Mouse (Mus musculus): ENCODE measurements around the gene Mapkbp1.

Gene Mapkbp1

DNA sequence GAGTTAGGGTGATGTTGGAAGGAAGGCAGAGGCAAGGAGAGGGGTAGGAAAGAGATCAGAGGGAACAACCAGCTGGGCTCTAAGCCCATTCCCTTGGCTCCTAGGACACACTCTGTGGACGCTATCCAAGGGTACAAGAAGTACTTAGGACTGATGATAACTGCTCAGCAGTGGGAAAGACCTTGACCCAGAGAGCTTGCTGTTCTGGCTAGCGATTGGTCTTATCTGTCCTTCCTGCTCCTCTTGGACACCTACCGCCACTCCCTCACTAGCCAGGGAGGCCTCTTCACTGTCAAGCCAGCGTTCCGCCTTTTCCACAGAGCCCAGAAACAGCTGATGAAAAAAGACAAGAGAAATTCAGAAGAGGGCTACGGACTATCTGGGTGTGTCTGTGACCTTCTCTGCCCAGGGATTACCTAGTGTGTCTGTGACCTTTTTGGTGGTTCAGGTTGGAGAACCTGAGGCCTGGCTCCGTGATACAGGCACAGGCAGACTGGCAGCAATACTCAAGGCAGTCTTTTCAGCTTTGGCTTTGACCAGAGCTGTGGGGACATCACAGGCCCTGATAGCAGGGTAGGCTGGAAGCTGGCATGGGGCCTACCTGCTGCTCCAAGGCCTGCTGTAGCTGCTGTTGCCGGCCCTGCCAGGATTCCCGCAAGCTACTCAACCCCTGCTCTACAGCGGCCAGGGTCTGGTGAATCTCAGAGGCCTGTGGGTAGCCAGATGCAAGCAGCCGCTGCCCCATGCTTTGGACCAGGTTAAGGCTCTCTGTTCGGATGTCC lies 82.5 kb downstream of the Mapkbp1 start:
- DNase-seq (ENCODE audit: low spot score in 2 of 2) = no peak

DNA sequence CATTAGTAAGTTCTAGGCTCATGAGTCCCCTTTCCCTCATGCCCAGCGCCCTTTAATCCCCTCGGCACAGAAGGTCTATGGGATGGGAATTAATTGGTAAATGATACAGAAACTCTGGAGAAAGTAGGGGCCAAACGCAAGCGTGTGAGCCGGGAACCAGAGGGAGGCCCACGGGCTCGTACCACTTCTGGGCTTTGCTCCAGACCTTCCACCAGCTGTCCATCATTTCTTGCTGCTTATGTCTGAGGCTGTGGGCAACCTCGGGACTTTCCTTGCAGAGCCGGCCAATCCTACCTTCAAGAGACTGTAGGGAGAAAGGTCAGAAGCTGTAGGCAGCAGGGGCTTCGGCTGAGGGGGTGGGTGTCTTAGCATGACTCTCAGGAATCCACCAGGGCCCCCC lies 83.4 kb downstream of the Mapkbp1 start:
- no peak for DNase-seq (ENCODE audit: low spot score in 2 of 2)

GRCm38 (mm10) chr2:120058818-120059217 lies 86.3 kb downstream of the Mapkbp1 start:
- no peak for DNase-seq (ENCODE audit: low spot score in 2 of 2)

DNA sequence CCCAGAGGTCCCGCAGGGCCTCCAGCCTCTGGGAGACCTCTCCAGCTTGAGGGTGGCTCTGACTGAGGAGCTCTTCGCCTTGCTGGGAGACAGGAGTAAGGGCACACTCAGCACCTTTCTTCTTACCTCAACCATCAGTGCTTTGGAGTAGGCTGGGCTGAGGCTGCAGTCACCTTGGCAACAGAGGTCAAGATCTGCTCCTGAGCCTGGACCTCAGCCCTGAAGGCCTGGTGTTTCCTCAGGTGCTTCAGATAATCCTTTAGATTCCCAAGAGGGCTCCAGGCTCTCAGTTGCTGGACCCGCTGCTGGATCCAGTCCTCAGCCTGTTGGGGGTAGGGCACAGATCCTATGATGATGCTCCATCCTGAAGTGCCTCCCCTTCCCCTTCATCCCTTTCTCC lies 87.0 kb downstream of the Mapkbp1 start:
- no peak for DNase-seq (ENCODE audit: low spot score in 2 of 2)

DNA sequence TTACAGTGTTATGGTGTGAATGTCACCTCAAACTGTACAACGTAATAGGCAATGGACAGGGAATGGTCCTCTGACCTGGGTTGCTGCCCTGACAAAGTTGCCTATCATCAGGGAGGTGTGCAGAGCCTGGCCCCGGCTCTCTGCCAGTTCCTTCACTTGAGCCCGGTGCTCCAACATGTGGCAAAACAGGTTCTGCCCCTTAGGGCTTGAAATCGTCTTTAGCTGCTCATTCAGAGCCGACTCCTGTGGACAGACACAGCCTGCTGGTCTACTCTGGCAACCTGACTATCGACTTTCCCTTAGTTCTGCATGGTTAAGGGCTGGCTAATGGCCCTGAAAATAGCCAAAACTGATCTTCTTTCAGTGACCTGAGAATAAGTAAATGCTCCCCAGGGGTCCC lies 87.7 kb downstream of the Mapkbp1 start:
- DNase-seq (ENCODE audit: low spot score in 2 of 2) = no peak

DNA sequence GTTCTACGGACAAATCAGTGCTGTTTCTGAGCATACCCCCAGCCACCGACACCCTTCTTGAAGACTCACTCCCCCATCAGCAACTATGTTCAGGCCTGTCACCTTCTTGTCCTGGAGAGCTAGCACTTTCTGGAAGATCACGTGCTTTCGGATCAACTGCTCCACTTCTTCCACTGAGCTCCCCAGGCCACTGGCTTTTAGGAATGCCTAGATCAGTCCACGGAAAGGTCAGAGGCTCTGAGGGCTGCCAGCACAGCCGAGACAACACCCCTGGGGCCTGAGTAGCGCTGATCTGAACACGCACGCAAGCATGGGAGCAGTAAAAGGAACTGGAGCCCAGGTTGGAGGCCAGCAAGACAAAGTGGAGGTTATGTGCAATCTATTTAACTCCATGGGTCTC lies 88.2 kb downstream of the Mapkbp1 start:
- DNase-seq (ENCODE audit: low spot score in 2 of 2) = no peak

DNA sequence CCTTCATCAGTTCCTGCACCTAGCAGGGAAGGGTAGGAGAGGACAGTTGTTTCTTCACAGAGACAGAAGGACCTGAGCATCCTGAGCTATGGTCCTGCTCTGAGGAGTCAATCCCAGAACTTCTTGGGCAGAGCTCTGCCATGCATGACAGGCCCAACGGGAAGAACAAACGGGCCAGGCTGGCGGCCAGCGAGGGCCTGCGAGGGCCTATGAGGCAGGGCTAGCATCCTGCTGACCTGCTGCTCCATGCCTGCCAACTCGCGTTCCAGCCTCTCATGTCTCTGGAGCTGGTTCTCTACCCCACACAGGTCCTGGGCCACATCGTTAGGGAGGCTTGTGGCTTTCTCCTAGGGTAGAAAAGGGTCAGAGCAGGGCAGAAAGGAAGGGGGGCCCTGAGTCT lies 89.7 kb downstream of the Mapkbp1 start:
- DNase-seq (ENCODE audit: low spot score in 2 of 2) = no peak

DNA sequence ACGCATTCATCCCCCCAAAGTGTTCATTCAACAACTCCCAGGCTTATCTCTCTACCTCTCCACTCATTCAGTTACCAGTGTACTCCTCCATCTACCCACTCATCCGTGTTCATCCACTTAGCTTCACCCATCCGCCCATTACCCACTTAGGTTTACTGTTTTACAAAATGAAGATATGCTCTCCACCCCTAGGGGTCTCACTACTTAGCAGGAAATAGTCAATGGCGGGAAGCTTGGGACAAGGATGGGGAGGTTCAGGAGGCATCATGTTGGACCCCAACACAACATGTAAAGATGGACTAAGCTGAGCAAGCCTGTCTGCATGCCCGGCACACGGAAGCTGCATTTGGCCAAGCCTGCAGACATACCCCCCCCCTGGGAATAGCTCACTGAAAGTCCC lies 92.1 kb downstream of the Mapkbp1 start:
- DNase-seq (ENCODE audit: low spot score in 2 of 2) = no peak

DNA sequence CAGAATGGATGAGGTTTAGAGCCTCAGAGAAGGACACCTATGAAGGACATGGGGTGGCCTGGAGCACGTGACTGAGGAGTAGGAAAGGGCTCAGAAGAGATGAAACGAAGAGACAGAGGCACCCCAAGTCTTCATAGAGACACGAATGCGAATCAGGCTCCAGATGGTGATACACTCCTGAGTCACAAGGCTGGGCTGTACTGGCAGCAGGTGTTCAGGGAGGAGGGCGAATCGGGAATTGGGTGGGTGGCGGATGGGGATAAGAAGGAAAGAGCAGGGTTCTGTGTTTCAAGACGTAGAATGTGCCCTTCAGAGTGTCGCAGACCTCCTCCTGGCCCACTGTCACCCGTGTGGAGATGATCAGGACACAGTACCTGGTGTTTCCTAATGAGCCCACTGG lies 92.7 kb downstream of the Mapkbp1 start:
- no peak for DNase-seq (ENCODE audit: low spot score in 2 of 2)

DNA sequence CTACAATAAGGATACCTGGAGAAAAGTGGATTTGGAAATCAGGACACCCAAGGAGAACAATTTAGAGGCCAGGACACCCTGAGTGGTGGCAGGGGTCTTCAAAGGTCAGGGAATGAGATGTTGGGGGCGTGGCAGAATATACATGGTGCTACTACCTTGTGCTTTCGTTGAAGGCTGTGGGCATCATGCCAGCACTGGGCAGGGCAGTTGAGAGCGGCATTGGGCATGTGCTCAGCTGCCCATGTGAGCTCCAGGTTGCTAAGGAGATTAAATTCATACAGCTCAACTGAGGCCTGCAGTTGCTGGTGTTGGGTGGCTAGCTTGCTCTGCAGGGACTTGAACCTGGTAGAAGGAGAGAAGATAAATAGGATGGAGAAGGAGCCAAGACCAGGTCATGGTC lies 93.7 kb downstream of the Mapkbp1 start:
- DNase-seq (ENCODE audit: low spot score in 2 of 2) = no peak

DNA sequence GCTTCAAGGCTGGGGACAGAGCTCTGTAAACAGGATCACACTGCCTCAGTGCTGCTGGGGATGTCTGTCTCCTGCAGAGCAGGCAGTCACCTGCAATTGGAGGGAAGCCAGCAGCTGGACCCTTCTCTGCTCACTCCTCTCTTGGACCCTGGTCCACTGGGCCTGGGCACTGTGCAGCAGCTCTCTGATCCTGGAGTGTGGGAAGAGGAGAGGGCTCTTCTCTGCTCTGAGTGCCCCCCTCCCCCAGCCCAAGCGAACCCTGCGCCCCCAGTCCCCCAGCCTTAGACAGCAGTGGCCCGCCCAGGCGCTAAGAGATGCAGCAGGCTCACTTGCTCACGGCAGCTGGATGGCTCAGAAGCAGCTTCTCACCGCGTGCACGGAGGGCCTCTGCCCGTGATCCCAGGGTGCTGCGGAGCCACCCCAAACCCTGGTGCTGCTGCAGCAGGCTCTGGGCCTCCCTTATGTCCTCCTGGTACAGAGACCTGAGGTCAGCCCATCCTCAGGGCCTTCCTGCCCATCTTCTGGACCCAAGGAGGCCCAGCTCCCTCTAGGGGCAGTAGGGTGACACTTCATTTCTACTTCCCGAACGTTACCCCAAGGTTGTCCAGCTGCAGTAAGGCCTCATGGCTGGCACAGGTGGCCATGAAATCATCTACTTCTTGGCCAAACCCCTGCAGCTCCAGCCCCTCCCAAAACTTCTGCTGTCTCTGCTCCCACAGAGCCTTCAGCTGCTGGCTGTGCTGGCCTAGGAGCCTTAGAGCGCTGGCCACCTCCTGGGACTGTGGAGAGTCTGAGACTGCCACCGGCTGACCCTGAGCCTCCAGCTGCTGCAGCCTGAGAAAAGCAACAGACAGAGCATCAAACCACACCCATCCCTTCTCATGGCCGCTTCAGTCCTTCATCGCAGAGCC lies 96.3 kb downstream of the Mapkbp1 start:
- DNase-seq (ENCODE audit: low spot score in 2 of 2) = peak in 1 of 2 experiments; percentile 43

DNA sequence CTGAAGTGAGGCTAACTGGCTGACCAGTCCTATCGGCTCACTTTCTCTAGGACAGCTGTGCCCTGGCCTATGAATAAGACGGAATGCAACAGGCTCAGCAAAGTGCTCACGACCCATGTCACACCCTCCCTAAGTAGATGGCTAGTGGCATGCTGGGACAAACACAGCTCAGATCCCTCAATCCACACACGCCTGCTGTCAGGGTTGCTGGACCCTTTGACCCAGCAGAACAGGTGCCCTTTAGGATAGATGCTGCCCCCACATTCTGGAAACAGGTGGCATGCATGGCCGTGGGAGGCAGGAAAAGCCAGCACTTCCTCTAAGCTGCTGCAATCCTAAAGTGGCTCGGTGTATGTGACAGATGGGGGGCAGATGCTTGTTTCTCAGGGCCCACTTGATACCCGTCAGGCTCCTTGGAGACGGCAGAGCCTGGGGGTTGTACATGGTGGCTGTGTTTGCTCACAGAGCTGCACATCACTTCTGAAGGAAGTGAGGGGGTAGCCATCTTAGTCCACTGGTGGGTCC lies 97.0 kb downstream of the Mapkbp1 start:
- DNase-seq (ENCODE audit: low spot score in 2 of 2) = no peak

- no peak for DNase-seq (ENCODE audit: low spot score in 2 of 2)
Measured at GRCm38 (mm10) chr2:120074096-120074495, 101.6 kb downstream of the Mapkbp1 start.

- DNase-seq (ENCODE audit: low spot score in 2 of 2) = peak in 1 of 2 experiments; percentile 36
Measured at GRCm38 (mm10) chr2:120076076-120076705, 103.7 kb downstream of the Mapkbp1 start.
